Mouse (Mus musculus) Muller cell, postnatal 12 days (primary cell): Measurements from ENCODE around the gene Ryr2.
"Not testable (repeated sequence)": the region's sequence is repeated elsewhere in the genome, so short reads cannot be mapped to it uniquely, and the experiment has no call there.

Experiments used
- DNase-seq: peaks from one replicate; pipeline ENCODE4 v3.0.0-alpha.2; 2015; ENCODE audit errors: inconsistent ontology term

The Ryr2 gene

DNA sequence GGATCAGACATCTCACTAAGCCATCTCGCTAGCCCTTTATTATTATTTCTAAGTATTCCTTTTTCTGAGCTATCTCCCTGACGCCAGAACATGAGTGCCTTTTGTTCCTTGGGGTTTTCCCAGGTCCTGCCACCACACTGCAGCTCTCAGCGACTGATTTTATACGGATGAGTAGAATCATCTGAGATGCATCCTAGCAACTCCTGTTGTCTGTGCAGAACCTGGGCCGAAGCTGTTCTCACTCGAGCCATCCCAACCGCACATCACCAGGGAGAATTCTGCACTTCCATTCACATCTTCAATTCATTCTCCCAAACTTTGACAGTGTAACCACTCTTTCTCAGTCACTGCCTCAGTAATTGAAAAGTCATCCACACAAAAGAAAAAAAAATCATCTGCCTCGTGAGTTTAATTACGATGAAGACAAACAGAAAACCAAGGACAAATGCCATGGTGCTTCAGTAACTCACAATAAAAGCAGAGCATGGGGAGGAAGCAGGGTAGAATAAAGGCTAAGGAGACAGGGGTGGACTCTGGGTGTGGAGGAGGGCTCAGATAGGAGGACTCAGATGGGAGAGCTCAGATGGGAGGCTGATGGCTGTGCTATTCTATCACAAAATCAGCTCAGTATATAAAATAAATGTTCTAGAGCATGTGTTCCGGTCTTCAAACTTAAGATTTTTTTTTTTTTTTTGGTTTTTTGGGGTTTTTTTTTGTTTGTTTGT is 226.1 kb downstream of the Ryr2 start:
- DNase-seq = peak; percentile 22

DNA sequence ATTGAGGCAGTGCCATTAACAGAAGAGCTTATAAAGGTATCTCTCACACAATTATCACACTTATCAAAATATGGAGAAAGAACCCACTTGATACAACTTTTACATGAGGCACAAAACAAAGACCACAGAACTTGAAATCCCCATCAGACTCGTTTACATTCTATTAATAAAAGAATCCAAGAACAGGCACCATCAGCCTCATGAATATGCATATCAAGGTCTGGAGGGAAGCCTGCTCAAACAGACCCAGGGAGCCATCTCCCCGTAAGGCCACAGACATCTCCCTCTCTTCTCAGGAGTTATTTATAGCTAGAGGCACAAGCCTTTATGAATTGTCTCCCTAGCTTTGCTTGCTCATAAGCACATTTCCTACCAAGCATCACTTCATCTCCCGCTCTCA is 227.7 kb downstream of the Ryr2 start:
- DNase-seq = no peak

DNA sequence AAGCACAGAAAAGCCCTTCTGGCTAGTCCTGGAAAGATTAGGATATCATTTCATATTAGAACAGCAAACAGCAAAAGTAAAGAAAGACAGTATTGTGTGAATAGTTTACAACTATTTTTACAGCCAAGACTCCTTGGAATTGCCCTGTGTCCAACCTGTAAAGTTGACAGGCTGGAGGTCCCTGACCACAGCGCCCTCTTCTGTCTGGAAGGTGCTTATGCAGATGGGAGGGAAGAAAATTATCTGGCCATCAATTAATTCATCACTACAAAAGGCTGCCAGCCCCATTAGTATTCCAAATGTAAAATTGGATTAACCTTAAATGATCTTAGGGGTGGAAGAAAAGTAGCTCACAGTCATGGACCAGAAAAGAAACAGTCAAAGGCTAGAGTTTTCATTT is 231.9 kb downstream of the Ryr2 start:
- DNase-seq = no peak

GRCm38 (mm10) chr13:11869971-11870370 is 236.8 kb downstream of the Ryr2 start:
- no peak for DNase-seq

DNA sequence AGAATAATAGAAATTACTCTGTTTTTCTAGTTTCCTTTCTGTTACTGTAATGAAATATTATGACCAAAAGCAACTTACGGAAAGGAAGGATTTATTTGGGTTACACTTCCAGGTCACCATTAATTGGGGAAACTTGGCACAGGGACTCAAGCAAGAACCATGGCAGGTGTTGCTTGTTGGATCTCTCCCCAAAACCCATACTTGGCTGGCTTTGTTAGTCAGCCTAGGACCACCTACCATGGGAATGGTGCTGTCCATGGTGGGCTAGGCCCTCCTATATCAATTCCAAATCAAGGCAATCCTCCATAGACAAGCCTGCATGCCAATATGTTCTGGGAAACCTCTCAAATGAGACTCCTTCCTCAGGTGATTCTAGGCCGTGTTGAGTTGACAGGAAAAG is 237.3 kb downstream of the Ryr2 start:
- DNase-seq = no peak

DNA sequence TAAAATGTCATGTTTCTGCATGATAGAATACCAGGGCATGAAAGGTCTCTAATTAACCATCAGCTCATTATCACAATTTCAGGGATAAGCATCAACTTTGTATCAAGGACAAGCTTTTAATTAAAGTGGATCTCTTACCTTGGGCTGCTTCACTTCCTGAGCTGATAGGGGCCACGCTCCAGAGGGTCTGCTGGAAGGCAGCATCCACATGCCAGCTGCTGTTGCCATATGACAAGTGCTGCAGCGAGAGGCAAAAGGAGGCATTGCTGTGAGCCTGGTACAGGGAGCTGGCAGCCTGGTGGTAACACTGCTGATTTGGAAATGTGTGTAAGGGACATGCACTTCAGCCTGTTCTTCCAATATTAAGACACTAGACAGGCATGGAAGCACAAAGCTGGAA is 237.8 kb downstream of the Ryr2 start:
- peak; percentile 19 for DNase-seq

GRCm38 (mm10) chr13:11868056-11868455 is 238.7 kb downstream of the Ryr2 start:
- no peak for DNase-seq

GRCm38 (mm10) chr13:11865261-11865660 is 241.5 kb downstream of the Ryr2 start:
- DNase-seq = no peak

GRCm38 (mm10) chr13:11851691-11852090 is 255.1 kb downstream of the Ryr2 start:
- no peak for DNase-seq

DNA sequence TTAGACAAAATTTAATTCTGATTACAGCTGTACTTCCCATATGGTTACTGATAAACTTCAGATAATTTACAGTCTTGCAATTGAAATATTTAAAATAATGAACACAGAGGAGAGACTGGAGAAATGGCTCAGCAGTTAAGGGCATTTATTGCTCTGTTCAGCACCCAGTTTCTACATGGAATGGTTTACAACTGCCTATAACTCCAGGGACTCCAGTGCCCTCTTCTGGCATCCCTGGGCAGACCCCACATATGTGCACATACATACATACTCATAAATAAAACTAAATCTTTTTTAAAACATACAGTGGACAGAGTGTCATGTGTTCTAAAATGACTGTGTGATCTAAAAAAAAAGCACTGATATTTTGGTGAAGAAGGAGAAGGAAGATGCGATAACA is 262.9 kb downstream of the Ryr2 start:
- no peak for DNase-seq

DNA sequence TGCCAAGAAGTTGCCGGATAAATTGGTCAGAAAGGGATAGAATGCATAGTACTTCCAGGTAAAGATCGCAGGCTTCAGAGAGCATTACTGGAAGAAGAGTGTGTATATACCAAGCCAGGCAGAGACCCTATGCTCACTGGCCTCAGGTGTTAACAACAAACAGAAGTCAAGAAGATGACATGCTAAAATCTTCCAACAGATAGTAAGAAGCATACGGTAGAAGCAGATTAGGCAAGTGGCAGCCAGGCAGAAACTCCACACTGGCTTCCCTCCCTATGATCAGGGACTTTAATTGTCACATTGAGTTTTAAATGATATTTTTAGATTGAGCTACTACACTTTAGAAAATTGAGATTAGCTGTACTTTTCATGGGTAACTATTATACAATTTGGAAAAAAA is 268.9 kb downstream of the Ryr2 start:
- no peak for DNase-seq

- no peak for DNase-seq
These were observed 269.6 kb downstream of the Ryr2 start for GRCm38 (mm10) chr13:11837152-11837551.

- peak; percentile 25 for DNase-seq
These were observed 270.3 kb downstream of the Ryr2 start for GRCm38 (mm10) chr13:11836304-11837078.

DNA sequence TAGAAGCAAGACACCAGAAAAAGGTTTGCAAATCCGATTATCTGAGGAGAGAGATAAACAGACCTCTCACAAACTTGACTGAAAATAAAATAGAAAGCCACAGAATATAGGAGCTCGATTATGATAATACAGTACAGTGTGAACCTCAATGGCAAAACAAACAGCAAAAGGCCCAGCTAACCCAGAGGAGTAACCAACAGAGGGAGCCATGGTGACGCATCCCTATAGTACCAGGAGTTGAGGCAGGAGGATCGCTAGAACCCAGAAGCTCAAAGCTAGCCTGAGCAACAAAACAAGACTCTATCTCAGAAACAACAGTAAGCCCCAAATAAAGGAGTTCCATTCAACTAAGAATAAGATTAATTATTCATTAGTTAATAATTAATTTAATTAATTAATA is 275.5 kb downstream of the Ryr2 start:
- no peak for DNase-seq

- DNase-seq = no peak
These were observed 281.1 kb downstream of the Ryr2 start for GRCm38 (mm10) chr13:11825563-11826226.

DNA sequence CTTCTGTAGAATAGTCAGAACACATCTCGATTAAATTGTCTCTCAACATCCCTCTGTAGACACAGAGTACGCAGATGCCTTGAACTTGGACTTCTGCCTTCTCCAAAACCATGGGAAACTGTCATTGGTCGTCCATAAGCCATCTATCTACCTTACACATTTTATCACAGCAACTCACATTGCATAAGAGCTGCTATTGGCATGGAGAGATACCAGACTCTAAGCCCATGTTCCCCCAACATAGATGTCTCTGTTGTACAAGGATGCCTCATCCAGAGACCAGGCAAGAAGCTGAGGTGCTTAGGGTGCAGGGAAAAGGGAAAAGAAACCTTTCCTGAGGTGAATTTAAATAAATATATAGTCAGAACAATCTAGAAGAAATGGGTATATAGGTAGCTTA is 288.0 kb downstream of the Ryr2 start:
- DNase-seq = no peak

DNA sequence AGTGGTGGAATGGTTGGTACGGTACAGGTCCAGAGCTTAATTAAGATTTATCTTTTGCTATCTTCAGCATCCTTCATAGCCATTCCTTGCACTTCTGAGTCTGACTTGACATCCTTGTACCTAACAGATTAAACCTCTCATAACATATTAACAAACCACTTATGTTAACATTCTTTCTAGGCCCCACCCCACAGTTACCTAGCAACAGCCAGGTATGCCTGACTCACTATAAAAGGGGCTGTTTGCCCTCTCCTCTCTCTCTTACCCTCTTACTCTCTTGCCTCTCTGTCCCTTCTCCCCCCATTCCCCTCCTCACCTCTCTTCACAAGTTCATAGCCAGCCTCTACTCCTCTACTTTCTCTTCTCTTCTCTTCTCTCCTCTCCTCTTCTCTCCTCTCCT is 297.4 kb downstream of the Ryr2 start:
- DNase-seq = not testable (repeated sequence)

DNA sequence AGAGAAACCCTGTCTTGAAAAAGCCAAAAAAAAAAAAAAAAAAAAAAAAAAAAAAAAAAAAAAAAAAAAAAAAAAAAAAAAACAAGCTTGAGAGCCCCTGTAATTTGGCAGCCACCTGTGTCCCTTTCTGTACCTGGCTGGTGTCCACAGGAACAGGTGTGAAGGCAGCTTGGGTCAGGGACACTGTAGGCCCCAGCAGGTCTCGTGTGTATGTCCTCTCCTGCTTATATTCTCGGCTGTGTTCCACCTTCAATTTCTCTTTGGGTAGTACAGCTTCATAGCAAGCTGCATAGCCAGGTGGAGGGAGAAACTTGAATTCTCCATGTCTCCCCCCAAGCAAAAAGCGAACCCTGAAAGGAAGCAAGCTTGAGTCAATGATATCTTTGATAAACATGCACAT is 314.2 kb downstream of the Ryr2 start:
- no peak for DNase-seq

DNA sequence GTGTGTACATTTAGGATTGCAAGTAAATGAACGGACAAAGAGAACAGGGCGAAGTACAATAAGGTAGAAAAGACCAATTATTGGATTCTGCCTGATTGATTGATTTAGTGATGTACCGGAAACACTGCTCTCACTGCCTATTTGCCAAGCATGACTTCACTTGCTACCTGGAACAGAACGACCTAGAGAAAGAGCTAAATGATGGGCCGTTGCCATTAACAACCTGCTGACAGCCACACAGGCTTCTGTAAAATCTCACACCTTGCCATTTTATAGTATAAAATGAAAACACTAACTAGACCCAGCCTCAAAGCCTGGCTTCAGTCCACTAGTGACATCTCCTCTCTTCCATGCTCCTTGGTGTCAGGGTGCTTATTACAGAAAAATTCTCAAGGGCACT is 316.2 kb downstream of the Ryr2 start:
- DNase-seq = no peak

DNA sequence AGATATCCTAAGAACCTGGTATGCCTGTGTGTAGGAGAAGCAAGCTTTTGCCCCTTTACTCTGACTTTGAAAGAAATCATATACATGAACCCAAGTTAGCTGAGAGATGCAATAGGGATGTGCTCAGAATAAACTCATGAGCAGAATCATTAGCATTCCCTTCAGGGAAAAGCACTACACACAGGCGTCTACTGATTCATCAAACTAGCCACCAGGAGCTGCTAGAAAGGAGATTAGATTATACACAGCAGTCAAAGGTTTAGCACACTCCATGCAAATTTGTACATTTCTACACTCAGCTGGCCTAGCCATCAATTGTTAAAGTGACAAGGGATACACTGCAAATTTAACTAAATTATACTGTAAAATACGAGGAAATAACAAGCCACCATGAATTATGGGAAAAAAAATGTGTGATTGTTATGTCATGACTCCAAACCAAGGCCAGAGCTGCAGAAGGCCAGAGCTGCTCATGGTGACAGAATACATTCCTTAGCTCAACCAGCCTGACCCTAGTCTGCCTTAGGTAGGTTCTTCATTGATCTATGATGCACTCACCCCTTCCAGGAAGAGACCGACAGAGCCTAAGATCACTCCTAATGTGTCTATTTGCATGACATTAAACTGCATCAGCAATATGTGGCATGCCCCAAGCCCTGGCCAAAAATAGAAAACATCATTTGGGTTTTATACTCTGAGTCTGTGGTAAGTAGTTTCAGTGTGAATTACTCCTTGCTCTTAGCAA is 324.2 kb downstream of the Ryr2 start:
- DNase-seq = no peak

DNA sequence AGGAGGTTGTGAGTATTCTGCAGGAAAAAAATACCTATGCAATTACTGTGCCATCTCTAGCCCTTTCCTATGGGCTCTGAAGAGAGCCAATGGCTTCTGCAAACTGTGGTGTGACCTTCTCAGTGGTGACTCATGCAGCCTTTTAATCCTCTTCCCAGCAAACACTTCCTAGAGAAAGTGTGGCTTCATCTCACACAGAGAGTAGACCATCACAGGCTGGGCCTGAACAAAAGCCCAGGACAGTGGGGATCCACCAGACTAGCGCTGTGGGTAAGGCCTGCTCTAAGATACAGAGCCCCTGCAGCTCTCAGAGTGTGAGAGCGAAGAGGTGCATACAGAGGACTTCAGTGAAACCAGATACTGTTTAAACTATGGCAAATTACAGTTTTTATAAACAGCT is 325.7 kb downstream of the Ryr2 start:
- DNase-seq = peak; percentile 76

GRCm38 (mm10) chr13:11777726-11778125 is 329.0 kb downstream of the Ryr2 start:
- DNase-seq = peak; percentile 19
